Mouse (Mus musculus) CD4-positive helper T cell, adult 2 months (primary cell): ENCODE data around the gene Pck2.

ENCODE experiments used
- DNase-seq: peaks from one replicate; pipeline ENCODE4 v3.0.0-alpha.2; 2012; ENCODE audit warnings: low read depth, missing footprints, low spot score

Gene Pck2

GRCm38 (mm10) chr14:55598521-55599390, 58.7 kb downstream of the Pck2 start:
- DNase-seq: no peak
